Mouse (Mus musculus): ENCODE results near the gene Arhgap22.

Gene Arhgap22
- long read RNA-seq, experiment 1, partial matches to known transcripts = 0 of 1 reads
- long read RNA-seq, experiment 1, other reads (novel, unspliced or antisense) = 1 of 1 reads
- long read RNA-seq, experiment 2, partial matches to known transcripts = 1 of 5 reads
- long read RNA-seq, experiment 2, other reads (novel, unspliced or antisense) = 3 of 5 reads

GRCm38 (mm10) chr14:33213823-33214766, at the start of gene Arhgap22:
Arhgap22 (plus strand) TSS chr14:33214026.
- intact Hi-C loops (cut with DNase I) = loop anchor here (1.0 to 2.0 kb wide), 2 partner anchors 89 to 157 kb away; no protein-coding TSS in a partner anchor

GRCm38 (mm10) chr14:33168750-33169149, 45.1 kb upstream of the Arhgap22 start:
- intact Hi-C loops (cut with DNase I) = no loop called here

GRCm38 (mm10) chr14:33171942-33172341, 41.9 kb upstream of the Arhgap22 start:
- intact Hi-C loops (cut with DNase I) = no loop called here

GRCm38 (mm10) chr14:33175059-33175821, 38.6 kb upstream of the Arhgap22 start:
- intact Hi-C loops (cut with DNase I) = no loop called here

- intact Hi-C loops (cut with DNase I) = no loop called here
Observed at GRCm38 (mm10) chr14:33180102-33180501, 33.7 kb upstream of the Arhgap22 start.

GRCm38 (mm10) chr14:33185068-33185800, 28.6 kb upstream of the Arhgap22 start, which contains the start of gene Wdfy4:
Wdfy4 (minus strand) TSS chr14:33185508.
- intact Hi-C loops (cut with DNase I) = no loop called here

GRCm38 (mm10) chr14:33187201-33187600, 26.6 kb upstream of the Arhgap22 start:
- intact Hi-C loops (cut with DNase I) = no loop called here

GRCm38 (mm10) chr14:33189230-33189629, 24.6 kb upstream of the Arhgap22 start:
- intact Hi-C loops (cut with DNase I) = no loop called here

GRCm38 (mm10) chr14:33189849-33190423, 23.9 kb upstream of the Arhgap22 start:
- intact Hi-C loops (cut with DNase I) = no loop called here

- intact Hi-C loops (cut with DNase I) = no loop called here
Observed at GRCm38 (mm10) chr14:33190646-33191045, 23.2 kb upstream of the Arhgap22 start.

- intact Hi-C loops (cut with DNase I) = no loop called here
Observed at GRCm38 (mm10) chr14:33193762-33194161, 20.1 kb upstream of the Arhgap22 start.

- intact Hi-C loops (cut with DNase I) = no loop called here
Observed at GRCm38 (mm10) chr14:33194241-33194640, 19.6 kb upstream of the Arhgap22 start.

- intact Hi-C loops (cut with DNase I) = no loop called here
Observed at GRCm38 (mm10) chr14:33202161-33202560, 11.7 kb upstream of the Arhgap22 start.

GRCm38 (mm10) chr14:33202885-33203284, 10.9 kb upstream of the Arhgap22 start:
- intact Hi-C loops (cut with DNase I) = no loop called here

- intact Hi-C loops (cut with DNase I) = no loop called here
Observed at GRCm38 (mm10) chr14:33203777-33204176, 10.0 kb upstream of the Arhgap22 start.

GRCm38 (mm10) chr14:33205280-33205965, 8.4 kb upstream of the Arhgap22 start:
- intact Hi-C loops (cut with DNase I) = no loop called here

- intact Hi-C loops (cut with DNase I) = no loop called here
Observed at GRCm38 (mm10) chr14:33207011-33207410, 6.8 kb upstream of the Arhgap22 start.

GRCm38 (mm10) chr14:33208331-33208730, 5.5 kb upstream of the Arhgap22 start:
- intact Hi-C loops (cut with DNase I) = no loop called here

GRCm38 (mm10) chr14:33210806-33211205, 3.0 kb upstream of the Arhgap22 start:
- intact Hi-C loops (cut with DNase I) = no loop called here
